Mouse (Mus musculus) ES-Bruce4 (cell line): ENCODE results near the gene Slc47a2. TPM values are rescaled to one million over a fixed set of nuclear protein-coding genes. Genes with fewer than 3 reads are reported as not detected.

Experiments used
- H3K27ac ChIP-seq: 2 replicates; pipeline ENCODE4 v1.5.1; 2012; ENCODE audit warnings: low read length, inconsistent platforms; ENCODE audit not compliant: insufficient read depth
- H3K27me3 ChIP-seq: 2 replicates; pipeline ENCODE4 v1.6.1; 2012; ENCODE audit warnings: mild to moderate bottlenecking, low read length, inconsistent platforms; ENCODE audit not compliant: control insufficient read depth, poor library complexity, insufficient read depth, severe bottlenecking
- H3K36me3 ChIP-seq: 2 replicates; pipeline ENCODE4 v1.6.1; 2012; ENCODE audit warnings: inconsistent platforms, mild to moderate bottlenecking, low read length, moderate library complexity; ENCODE audit not compliant: control insufficient read depth, poor library complexity, insufficient read depth, severe bottlenecking
- H3K4me1 ChIP-seq: one replicate; pipeline ENCODE4 v1.8.1; 2011; ENCODE audit warnings: low read length; ENCODE audit not compliant: control insufficient read depth, insufficient read depth
- H3K4me3 ChIP-seq: 2 replicates; pipeline ENCODE4 v1.5.1; 2011; ENCODE audit warnings: low read depth, mild to moderate bottlenecking, low read length
- H3K9ac ChIP-seq: 2 replicates; pipeline ENCODE4 v1.6.1; 2012; ENCODE audit warnings: low read depth, mild to moderate bottlenecking, inconsistent platforms; ENCODE audit not compliant: poor library complexity, severe bottlenecking
- H3K9me3 ChIP-seq: replicated peaks from 2 replicates; pipeline ENCODE4 v1.6.1; 2012; ENCODE audit warnings: mild to moderate bottlenecking, low read length, inconsistent platforms; ENCODE audit not compliant: control insufficient read depth, poor library complexity, insufficient read depth, severe bottlenecking
- CTCF ChIP-seq: IDR thresholded peaks from one replicate; pipeline ENCODE4 v1.8.1; 2011; ENCODE audit warnings: low read depth, low read length
- EP300 ChIP-seq: IDR thresholded peaks from 2 replicates; pipeline ENCODE4 v1.6.1; 2011; ENCODE audit warnings: low read depth, low read length; ENCODE audit not compliant: insufficient read depth
- POLR2A ChIP-seq: IDR thresholded peaks from one replicate; pipeline ENCODE4 v1.8.1; 2011; ENCODE audit warnings: low read length; ENCODE audit not compliant: insufficient read depth
- polyA plus RNA-seq: library from polyadenylated mRNA; stranded (reverse); fragments of >200 nt; gene quantifications from 2 replicates; pipeline ENCODE4 v1.2.4, GENCODE M21; 2011; ENCODE audit warnings: low read depth; ENCODE audit not compliant: missing spikeins, insufficient read depth, insufficient read length

Gene Slc47a2
- polyA plus RNA-seq, 1 experiment, result not detected

DNA sequence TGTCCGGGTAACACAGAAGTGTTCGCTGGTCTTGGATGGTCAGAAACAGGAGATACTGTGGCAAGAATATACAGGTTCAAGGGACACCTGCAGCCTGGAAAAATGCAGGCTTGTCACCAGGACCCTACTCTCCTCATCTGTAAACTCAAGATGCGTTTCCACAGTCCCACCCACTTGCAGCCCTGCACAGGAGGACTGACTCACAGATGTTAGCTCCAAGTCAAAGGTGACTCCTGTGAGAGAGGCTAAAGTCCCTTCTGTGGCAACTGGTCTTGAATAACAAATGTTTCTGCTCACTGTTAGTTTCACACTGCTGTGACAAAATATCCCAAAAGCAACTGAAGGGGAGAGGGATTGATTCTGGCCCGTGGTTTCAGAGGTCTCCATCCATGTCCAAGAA, 36.0 kb upstream of the Slc47a2 start:
- Histone ChIP-seq H3K4me3 (no peak overlapping the region), H3K4me1 (no peaks in the 10 kb centered on the region), H3K36me3 (no peaks in the 10 kb centered on the region), H3K9ac (no peak overlapping the region), H3K27me3 (peaks cover 1% of the 10 kb centered on the region), H3K27ac (no peak overlapping the region), H3K9me3 (no peaks in the 10 kb centered on the region)
- no peak for TF ChIP-seq EP300
- no peak for TF ChIP-seq CTCF
- no peak for TF ChIP-seq POLR2A

DNA sequence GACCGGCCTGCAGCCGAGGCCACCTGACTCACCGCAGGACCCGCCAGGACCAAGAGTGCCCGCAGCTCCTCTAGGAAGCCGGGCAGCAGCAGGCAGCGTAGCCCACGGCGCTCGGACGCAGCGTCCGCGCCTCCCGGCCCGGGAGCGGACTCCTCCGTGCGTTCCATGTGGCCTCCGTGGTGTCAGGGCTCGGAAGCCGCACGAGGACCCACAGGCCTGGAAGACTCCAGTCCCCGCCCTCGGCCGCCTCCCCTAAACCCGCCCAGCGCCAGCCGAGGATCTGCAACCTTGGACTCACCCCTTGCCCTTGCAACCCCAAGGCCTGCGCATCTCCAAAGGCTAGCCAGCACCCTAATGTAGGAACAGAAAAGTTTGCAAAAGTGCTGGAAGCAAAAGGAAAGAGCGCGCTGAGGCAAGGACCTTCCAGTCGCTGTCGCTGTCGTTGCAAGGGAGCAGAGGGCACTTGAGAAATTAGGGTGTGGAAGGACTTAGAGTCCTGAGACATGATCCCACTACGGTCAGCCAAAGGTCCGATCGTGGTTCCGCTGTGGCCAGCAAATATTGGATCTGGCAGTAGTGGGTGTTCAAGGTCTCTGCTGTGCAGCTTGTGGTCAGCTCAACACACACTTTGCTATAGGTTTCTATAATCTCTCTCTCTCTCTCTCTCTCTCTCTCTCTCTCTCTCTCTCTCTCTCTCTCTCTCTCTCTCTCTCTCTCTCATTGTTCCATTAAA, 35.4 kb upstream of the Slc47a2 start, which contains the start of gene Slc47a1:
TSS of gene Slc47a1 (minus strand) at position 465 of the 733 bp plus-strand sequence.
- peak within 1 kb of the TSS; percentile 50 for H3K9ac ChIP-seq
- H3K27me3 ChIP-seq, result peaks cover 1% of the 10 kb centered on the region
- TF ChIP-seq CTCF (no peak), EP300 (no peak), POLR2A (no peak)
- peak within 1 kb of the TSS; percentile 54 for H3K4me3 ChIP-seq
- H3K36me3 ChIP-seq, result no peaks in the 10 kb centered on the region
- no peaks in the 10 kb centered on the region for H3K9me3 ChIP-seq
- no peak within 1 kb of the TSS for H3K27ac ChIP-seq
- no peaks in the 10 kb centered on the region for H3K4me1 ChIP-seq

- Histone ChIP-seq H3K36me3 (no peaks in the 10 kb centered on the region), H3K9me3 (no peaks in the 10 kb centered on the region), H3K4me3 (no peak overlapping the region), H3K27ac (no peak overlapping the region), H3K27me3 (no peaks in the 10 kb centered on the region; the same call in 1 of the 2 replicates), H3K9ac (no peak overlapping the region), H3K4me1 (peaks cover 2% of the 10 kb centered on the region)
- TF ChIP-seq POLR2A, result no peak
- TF ChIP-seq CTCF, result no peak
- no peak for TF ChIP-seq EP300
These were observed 26.0 kb upstream of the Slc47a2 start for GRCm38 (mm10) chr11:61368668-61369067.

DNA sequence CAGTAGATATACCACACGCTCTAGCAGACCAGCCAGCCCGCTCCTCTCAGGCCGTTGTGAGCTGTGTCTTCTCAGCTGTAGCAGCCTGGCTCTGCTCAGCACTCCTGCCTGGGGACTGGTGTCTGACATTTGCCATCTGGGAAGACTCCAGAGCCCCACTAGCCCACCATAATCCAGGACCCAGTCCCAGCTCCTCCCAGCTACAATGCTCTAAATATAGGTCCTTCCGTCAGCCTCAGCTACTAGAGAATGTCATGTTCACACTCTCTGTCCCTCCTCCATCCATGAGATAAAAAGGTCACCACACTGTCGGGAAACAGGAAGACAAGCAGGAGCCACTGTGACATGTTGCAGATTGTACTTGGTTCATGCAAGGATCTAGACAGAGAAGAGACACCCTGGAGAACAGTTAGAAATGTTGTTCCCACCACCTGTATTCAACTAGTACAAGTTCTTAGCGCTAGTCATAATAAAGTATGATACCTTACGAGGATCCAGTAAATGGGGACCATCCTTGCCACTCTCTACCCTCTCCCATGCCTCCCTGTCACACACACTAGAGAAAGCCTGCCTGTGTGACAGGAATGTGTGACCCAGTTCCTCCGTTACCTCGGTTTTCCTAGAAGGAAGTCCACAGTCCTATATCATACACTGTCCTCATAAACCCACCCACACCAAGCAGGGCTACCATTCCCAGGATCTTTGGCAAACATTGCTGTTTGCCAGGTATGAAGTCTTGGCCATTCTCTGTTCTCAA, 24.0 kb upstream of the Slc47a2 start:
- no peak overlapping the region for H3K9ac ChIP-seq
- no peaks in the 10 kb centered on the region; the same call in 1 of the 2 replicates for H3K27me3 ChIP-seq
- H3K36me3 ChIP-seq, result no peaks in the 10 kb centered on the region
- no peaks in the 10 kb centered on the region for H3K9me3 ChIP-seq
- TF ChIP-seq EP300, result no peak
- TF ChIP-seq POLR2A, result no peak
- no peak for TF ChIP-seq CTCF
- H3K4me3 ChIP-seq, result no peak overlapping the region
- H3K27ac ChIP-seq, result no peak overlapping the region
- H3K4me1 ChIP-seq, result peaks cover 3% of the 10 kb centered on the region

- H3K36me3 ChIP-seq, result no peaks in the 10 kb centered on the region
- no peaks in the 10 kb centered on the region for H3K9me3 ChIP-seq
- H3K4me1 ChIP-seq, result peaks cover 5% of the 10 kb centered on the region
- no peak overlapping the region for H3K9ac ChIP-seq
- no peaks in the 10 kb centered on the region; the same call in 1 of the 2 replicates for H3K27me3 ChIP-seq
- TF ChIP-seq EP300 (no peak), CTCF (no peak), POLR2A (no peak)
- no peak overlapping the region for H3K27ac ChIP-seq
- H3K4me3 ChIP-seq, result no peak overlapping the region
These were observed 23.3 kb upstream of the Slc47a2 start for GRCm38 (mm10) chr11:61365938-61366337.

GRCm38 (mm10) chr11:61364096-61364495, 21.4 kb upstream of the Slc47a2 start:
- Histone ChIP-seq H3K27me3 (no peaks in the 10 kb centered on the region; the same call in 1 of the 2 replicates), H3K4me1 (peaks cover 5% of the 10 kb centered on the region), H3K9ac (no peak overlapping the region), H3K27ac (no peak overlapping the region), H3K9me3 (no peaks in the 10 kb centered on the region), H3K36me3 (no peaks in the 10 kb centered on the region), H3K4me3 (no peak overlapping the region)
- TF ChIP-seq CTCF, result no peak
- TF ChIP-seq EP300, result no peak
- no peak for TF ChIP-seq POLR2A
